Mouse (Mus musculus) ES-E14 (cell line): ENCODE results near the gene Pitpnm2. TPM values are rescaled to one million over a fixed set of nuclear protein-coding genes. Genes with fewer than 3 reads are reported as not detected.

Experiments
- DNase-seq: peaks from one replicate; pipeline ENCODE4 v3.0.0-alpha.2; 2013; ENCODE audit warnings: low read depth, low spot score
- H3K27ac ChIP-seq: 2 replicates; pipeline ENCODE4 v1.5.1; 2012; ENCODE audit warnings: low read depth, mild to moderate bottlenecking, low read length, moderate library complexity, mixed read lengths; ENCODE audit not compliant: poor library complexity, insufficient read depth, severe bottlenecking
- H3K36me3 ChIP-seq: 2 replicates; pipeline ENCODE4 v1.6.1; 2012; ENCODE audit warnings: mild to moderate bottlenecking, low read length, moderate library complexity, mixed read lengths; ENCODE audit not compliant: control insufficient read depth, poor library complexity, insufficient read depth, severe bottlenecking
- H3K4me1 ChIP-seq, 2 experiments: fragments of 150-350 bp in 1 of 2; sonication (generic) in 1 of 2; 2 replicates each; pipeline ENCODE4 v1.6.1; 2012; ENCODE audit warnings: low read length in 2 of 2, mild to moderate bottlenecking in 1 of 2, mixed read lengths in 1 of 2; ENCODE audit not compliant: control insufficient read depth in 2 of 2, insufficient read depth in 2 of 2, poor library complexity in 1 of 2
- H3K4me3 ChIP-seq, 2 experiments: fragments of 150-350 bp in 1 of 2; sonication (generic) in 1 of 2; 2 replicates each; pipeline ENCODE4 v1.5.1; 2012; ENCODE audit warnings: low read length in 2 of 2, low read depth in 1 of 2, mild to moderate bottlenecking in 1 of 2, mixed read lengths in 1 of 2; ENCODE audit not compliant: insufficient read depth in 1 of 2, poor library complexity in 1 of 2, severe bottlenecking in 1 of 2
- H3K9ac ChIP-seq: 2 replicates; pipeline ENCODE4 v1.6.1; 2012; ENCODE audit warnings: low read depth, mild to moderate bottlenecking, low read length, mixed read lengths; ENCODE audit not compliant: poor library complexity, insufficient read depth, severe bottlenecking
- H3K9me3 ChIP-seq: fragments of 150-350 bp; sonication (generic); 2 replicates; pipeline ENCODE4 v1.6.1; 2012; ENCODE audit warnings: low read depth, mild to moderate bottlenecking, low read length; ENCODE audit not compliant: control insufficient read depth, insufficient read depth
- CHD2 ChIP-seq: IDR thresholded peaks from 2 replicates; pipeline ENCODE4 v1.6.1; 2014; ENCODE audit warnings: mild to moderate bottlenecking, low read depth, low read length, inconsistent platforms
- HCFC1 ChIP-seq: IDR thresholded peaks from 2 replicates; pipeline ENCODE4 v1.6.1; 2012; ENCODE audit warnings: low read length, inconsistent platforms, borderline replicate concordance; ENCODE audit not compliant: insufficient read depth
- MAFK ChIP-seq: IDR thresholded peaks from 2 replicates; pipeline ENCODE4 v1.6.1; 2014; ENCODE audit warnings: mild to moderate bottlenecking, low read depth, low read length, inconsistent platforms; ENCODE audit not compliant: insufficient read depth
- ZC3H11A ChIP-seq: IDR thresholded peaks from 2 replicates; pipeline ENCODE4 v1.6.1; 2012; ENCODE audit warnings: low read depth, mild to moderate bottlenecking, inconsistent platforms, low read length, borderline replicate concordance
- ZNF384 ChIP-seq: IDR thresholded peaks from 2 replicates; pipeline ENCODE4 v1.6.1; 2012; ENCODE audit warnings: low read depth, low read length, inconsistent platforms
- in situ Hi-C, 2 experiments: fragments of 600-800 bp; cut with MboI; formaldehyde crosslinking; loops; one replicate each; pipeline ENCODE4 v1.15.1; 2025; ENCODE audit warnings: low sequenced_read_pairs in 2 of 2, inconsistent platforms in 1 of 2; ENCODE audit not compliant: unreplicated experiment in 2 of 2
- total RNA-seq: library from RNA; depleted of rRNA; stranded (reverse); fragments of 300-350 nt; gene quantifications from 2 replicates; pipeline ENCODE4 v1.2.3, GENCODE M21; 2012

Pitpnm2 gene
- total RNA-seq, 1 experiment = 6.6 TPM

- Histone ChIP-seq H3K36me3 (peaks cover 14% of the 10 kb centered on the region), H3K9ac (no peak overlapping the region), H3K9me3 (no peaks in the 10 kb centered on the region), H3K4me1 (peaks cover 0 to 4% of the 10 kb centered on the region in 2 experiments; a peak in 1 of 4 replicates), H3K4me3 (no peak overlapping the region), H3K27ac (no peak overlapping the region)
- no peak for DNase-seq
- in situ Hi-C loops = no loop called here
- TF ChIP-seq MAFK (no peak), ZNF384 (no peak), CHD2 (no peak), HCFC1 (no peak), ZC3H11A (no peak)
Observed at GRCm38 (mm10) chr5:124258026-124258425, 8.5 kb upstream of the Pitpnm2 start.

- no peak for DNase-seq
- peaks cover 0 to 3% of the 10 kb centered on the region in 2 experiments; a peak in 1 of 4 replicates for H3K4me1 ChIP-seq
- in situ Hi-C loops = no loop called here
- TF ChIP-seq CHD2 (no peak), ZC3H11A (no peak), HCFC1 (no peak), MAFK (no peak), ZNF384 (no peak)
- H3K9ac ChIP-seq = no peak overlapping the region
- H3K36me3 ChIP-seq = peaks cover 14% of the 10 kb centered on the region
- H3K9me3 ChIP-seq = no peaks in the 10 kb centered on the region
- H3K4me3 ChIP-seq = no peak overlapping the region
- no peak overlapping the region for H3K27ac ChIP-seq
Observed at GRCm38 (mm10) chr5:124255141-124255540, 5.6 kb upstream of the Pitpnm2 start.

- DNase-seq = no peak
- Histone ChIP-seq H3K4me3 (no peak overlapping the region), H3K9me3 (no peaks in the 10 kb centered on the region), H3K27ac (no peak overlapping the region), H3K36me3 (peaks cover 12% of the 10 kb centered on the region), H3K9ac (no peak overlapping the region), H3K4me1 (peaks cover 0 to 8% of the 10 kb centered on the region in 2 experiments; a peak in 2 of 4 replicates)
- TF ChIP-seq MAFK (no peak), HCFC1 (no peak), ZNF384 (no peak), ZC3H11A (no peak), CHD2 (no peak)
- in situ Hi-C loops = no loop called here
Observed at GRCm38 (mm10) chr5:124253555-124253954, 4.0 kb upstream of the Pitpnm2 start.

- H3K4me3 ChIP-seq = no peak overlapping the region
- in situ Hi-C loops = no loop called here
- no peak overlapping the region for H3K9ac ChIP-seq
- H3K27ac ChIP-seq = no peak overlapping the region
- H3K9me3 ChIP-seq = no peaks in the 10 kb centered on the region
- no peak for TF ChIP-seq HCFC1
- DNase-seq = no peak
- H3K36me3 ChIP-seq = peaks cover 6% of the 10 kb centered on the region
- peaks cover 0 to 14% of the 10 kb centered on the region in 2 experiments; a peak in 2 of 4 replicates for H3K4me1 ChIP-seq
Observed at GRCm38 (mm10) chr5:124252580-124253320, 3.2 kb upstream of the Pitpnm2 start.

- no peak overlapping the region for H3K9ac ChIP-seq
- in situ Hi-C loops = no loop called here
Observed at GRCm38 (mm10) chr5:124251070-124251469, 1.5 kb upstream of the Pitpnm2 start.

More at GRCm38 (mm10) chr5:124251070-124251469, 1.5 kb upstream of the Pitpnm2 start:
- TF ChIP-seq HCFC1 (no peak), ZC3H11A (no peak), CHD2 (no peak), ZNF384 (no peak), MAFK (no peak)
- H3K4me3 ChIP-seq = no peak overlapping the region
- H3K4me1 ChIP-seq = peaks cover 0 to 17% of the 10 kb centered on the region in 2 experiments; a peak in 2 of 4 replicates
- H3K36me3 ChIP-seq = no peaks in the 10 kb centered on the region
- DNase-seq = no peak
- H3K27ac ChIP-seq = no peak overlapping the region
- no peaks in the 10 kb centered on the region for H3K9me3 ChIP-seq
